Mouse (Mus musculus) R1 (cell line): ENCODE measurements at regions not wholly inside any gene's neighbourhood (a gene's known extent, or its start where the extent isn't known, plus 50 kb on each side); places are given as distances from the start of the nearest gene placed in this dataset.
A peak's percentile ranks its signal among the peaks of the same experiment; 100 is the strongest.

Source experiments
- DNase-seq: peaks from one replicate; pipeline ENCODE4 v3.0.0-alpha.2; 2018; ENCODE audit warnings: low read depth, low spot score

DNA sequence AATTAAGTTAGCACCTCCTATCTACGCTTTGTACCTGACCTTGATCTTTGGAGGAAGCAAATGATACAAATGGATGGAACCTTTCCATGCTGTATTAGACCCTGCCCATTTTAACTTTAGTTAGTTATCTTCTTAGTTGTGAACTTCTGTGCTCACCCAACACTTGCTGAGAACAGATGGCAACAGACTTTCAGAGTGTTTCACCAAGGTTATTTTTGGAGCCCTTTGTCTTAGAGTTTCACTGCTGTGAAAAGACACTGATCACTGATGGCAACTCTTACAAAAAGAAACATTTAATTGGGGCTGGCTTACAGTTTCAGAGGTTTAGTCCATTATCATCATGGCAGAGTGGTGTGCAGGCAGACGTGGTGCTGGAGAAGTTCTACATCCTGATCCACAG is 88.8 kb upstream of the Zfp746 start:
- no peak for DNase-seq

DNA sequence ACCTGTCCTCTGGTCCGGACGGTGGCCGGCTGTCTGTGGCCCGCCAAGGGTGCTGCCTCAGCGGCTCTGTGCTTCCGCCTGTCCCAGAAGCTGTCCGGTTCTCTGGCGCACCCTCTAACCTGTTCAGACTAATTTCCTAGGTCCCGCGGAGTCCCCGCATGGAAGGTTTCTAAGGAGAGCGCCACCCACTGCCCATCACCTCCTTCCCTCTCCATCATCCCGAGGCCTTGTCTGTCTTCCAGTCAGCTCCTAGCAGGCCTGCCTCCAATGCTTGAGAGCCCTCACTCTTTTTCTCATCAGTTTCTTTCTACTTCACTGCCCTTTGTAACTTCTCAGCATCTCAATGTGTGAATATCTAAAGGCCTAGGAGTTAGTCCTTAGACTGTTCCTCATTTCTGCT is 86.4 kb upstream of the Zfp746 start:
- DNase-seq = peak; percentile 49

DNA sequence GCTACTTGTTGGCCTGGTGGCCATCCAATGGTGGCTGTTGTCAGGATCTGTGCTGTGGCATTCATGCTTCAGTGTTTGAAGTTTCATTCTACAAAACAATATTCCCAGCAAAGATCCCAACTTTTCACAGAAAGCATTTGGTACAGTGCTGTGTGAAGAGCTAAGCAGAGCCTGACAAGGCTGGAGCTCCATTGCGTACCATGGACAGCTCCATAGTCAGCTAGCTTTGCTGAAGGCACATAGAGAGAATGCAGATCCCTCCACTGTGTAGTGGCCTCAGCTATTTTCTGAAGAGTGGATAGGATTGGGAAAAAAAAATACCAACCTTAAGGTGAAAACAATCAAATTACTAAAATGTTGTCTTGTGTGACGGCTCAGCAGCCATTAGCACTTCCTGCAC is 50.5 kb upstream of the Zfp746 start:
- DNase-seq = peak; percentile 58
